17 mouse cellular contexts compared by ENCODE assay signal in the genomic region with DNA sequence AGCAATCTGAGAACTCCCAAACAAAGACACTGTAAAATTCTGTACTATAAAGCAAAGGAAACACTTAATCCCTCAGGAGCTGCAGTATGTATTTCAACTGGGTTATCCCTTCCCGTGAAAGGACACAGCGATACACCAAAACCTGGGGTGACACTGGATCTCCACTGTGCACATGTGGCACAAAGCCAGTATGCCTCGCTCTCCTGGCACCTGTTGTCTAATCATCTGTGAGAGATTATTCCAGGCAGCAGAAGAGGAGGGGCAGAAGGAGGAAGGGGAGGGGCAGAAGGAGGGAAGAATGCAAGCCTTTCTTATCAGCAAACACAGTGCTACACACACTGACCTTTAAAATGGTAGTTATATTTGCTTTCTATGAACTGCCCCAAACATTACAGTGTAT.
A peak's percentile ranks its signal among the peaks of the same experiment; 100 is the strongest.
DNase-seq lines count a peak whose midpoint lies in the region; ATAC-seq and TF ChIP-seq lines count a peak whose summit lies in the region.
"Had no signal": no experiment of that assay in that cellular context is flagged by ENCODE, and none has a peak within 500 bp of the region (broad histone marks: within the 10 kb centered on the region; RNA-seq: fewer than 3 reads in every experiment).

No protein-coding gene starts in this region.

- H3K4me2 ChIP-seq in limb, embryonic 14.5 days (replicated peaks; ENCODE audit: low read depth, low read length, severe bottlenecking) = no peak overlapping the region
- no peak overlapping the region for H3K4me2 ChIP-seq in forebrain, embryonic 13.5 days
- H3K4me2 ChIP-seq in forebrain, embryonic 14.5 days (ENCODE audit: low read length) = no peak overlapping the region
- H3K4me2 ChIP-seq: hindbrain, embryonic 14.5 days; neural tube, embryonic 12.5 days had no signal

- TF ChIP-seq POLR2A in limb, embryonic 14.5 days (IDR thresholded peaks at IDR 0.05; ENCODE audit: borderline replicate concordance, extremely low read depth, insufficient read depth, insufficient read length) = no peak

- no peaks in the 10 kb centered on the region for H3K36me3 ChIP-seq in limb, embryonic 14.5 days (ENCODE audit: control insufficient read depth, insufficient read depth, low read length)
- H3K36me3 ChIP-seq in forebrain, embryonic 13.5 days (ENCODE audit: poor library complexity, severe bottlenecking) = no peaks in the 10 kb centered on the region
- no peaks in the 10 kb centered on the region for H3K36me3 ChIP-seq in forebrain, embryonic 14.5 days (ENCODE audit: control insufficient read depth, insufficient read depth, low read length)
- H3K36me3 ChIP-seq: neural tube, embryonic 12.5 days had no signal

- no peaks in the 10 kb centered on the region for H3K27me3 ChIP-seq in limb, embryonic 14.5 days (ENCODE audit: control insufficient read depth, insufficient read depth, low read length)
- H3K27me3 ChIP-seq in forebrain, embryonic 13.5 days = no peaks in the 10 kb centered on the region
- H3K27me3 ChIP-seq in forebrain, embryonic 14.5 days (replicated peaks; ENCODE audit: control insufficient read depth, insufficient read depth, low read length) = no peaks in the 10 kb centered on the region
- H3K27me3 ChIP-seq: megakaryocyte, embryonic 14.5 days; neural tube, embryonic 12.5 days had no signal

- ATAC-seq in limb, embryonic 14.5 days (ENCODE audit: low FRiP score, low read depth) = peak; percentile 72; the same call in 1 of the 2 replicates
- ATAC-seq in megakaryocyte progenitor cell, adult 5-6 weeks (replicated peaks; ENCODE audit: poor library complexity) = peak; percentile 75
- ATAC-seq in forebrain, embryonic 13.5 days = no peak
- ATAC-seq in forebrain, embryonic 14.5 days = no peak
- ATAC-seq: lung, postnatal 0 days had no signal

- 18% methylated on average over 3 of the region's 3 CpGs for WGBS in limb, embryonic 14.5 days
- 66% methylated on average over 3 of the region's 3 CpGs for WGBS in forebrain, embryonic 13.5 days
- 43% methylated on average over 3 of the region's 3 CpGs for WGBS in forebrain, embryonic 14.5 days

- peaks cover 11% of the 10 kb centered on the region for H3K4me1 ChIP-seq in limb, embryonic 14.5 days (ENCODE audit: control insufficient read depth, insufficient read depth, low read length)
- H3K4me1 ChIP-seq in forebrain, embryonic 13.5 days = peaks cover 4% of the 10 kb centered on the region; the same call in 1 of the 2 replicates
- H3K4me1 ChIP-seq in forebrain, embryonic 14.5 days (ENCODE audit: control insufficient read depth, insufficient read depth, low read length) = peaks cover 2% of the 10 kb centered on the region; the same call in 1 of the 2 replicates

- no peak overlapping the region for H3K27ac ChIP-seq in limb, embryonic 14.5 days (replicated peaks; ENCODE audit: low read depth, low read length)
- H3K27ac ChIP-seq in forebrain, embryonic 13.5 days = no peak overlapping the region
- H3K27ac ChIP-seq in forebrain, embryonic 14.5 days (ENCODE audit: low read depth, low read length) = no peak overlapping the region
- H3K27ac ChIP-seq: hindbrain, embryonic 14.5 days; neural tube, embryonic 12.5 days had no signal

- no peak overlapping the region for H3K9ac ChIP-seq in limb, embryonic 14.5 days (ENCODE audit: low read depth, low read length, severe bottlenecking)
- no peak overlapping the region for H3K9ac ChIP-seq in forebrain, embryonic 13.5 days
- no peak overlapping the region for H3K9ac ChIP-seq in forebrain, embryonic 14.5 days (ENCODE audit: low read length)
- H3K9ac ChIP-seq: hindbrain, embryonic 14.5 days; neural tube, embryonic 12.5 days had no signal

- no peak overlapping the region for H3K4me3 ChIP-seq in limb, embryonic 14.5 days (replicated peaks; ENCODE audit: low read length)
- no peak overlapping the region for H3K4me3 ChIP-seq in forebrain, embryonic 13.5 days
- no peak overlapping the region for H3K4me3 ChIP-seq in forebrain, embryonic 14.5 days (ENCODE audit: low read depth, low read length)
- H3K4me3 ChIP-seq: megakaryocyte, embryonic 14.5 days; neural tube, embryonic 12.5 days had no signal

- DNase-seq in gastrocnemius, adult 18-20 months (ENCODE audit: low spot score) = peak; percentile 39
- DNase-seq in gastrocnemius, adult 8-10 months (ENCODE audit: low spot score in 2 of 2) = no peak
- peak; percentile 15 for DNase-seq in c-Kit-positive CD71-positive TER-119-positive erythroid progenitor cells, embryonic 14.5 days (ENCODE audit: low spot score)
- peak; percentile 27 for DNase-seq in limb, embryonic 14.5 days (ENCODE audit: low spot score)
- no peak for DNase-seq in forebrain, embryonic 14.5 days (ENCODE audit: low spot score)
- DNase-seq in spleen, postnatal 4 days (ENCODE audit: low spot score in 2 of 2) = no peak
- DNase-seq: heart, postnatal 10 days; kidney, adult 2 months; kidney, postnatal 4 days; layer of hippocampus, postnatal 36 days; thymus, adult 18-20 months had no signal

- H3K9me3 ChIP-seq in limb, embryonic 14.5 days (ENCODE audit: control insufficient read depth, low read length) = peaks cover 3% of the 10 kb centered on the region; the same call in 1 of the 2 replicates
- H3K9me3 ChIP-seq in forebrain, embryonic 13.5 days (replicated peaks) = no peaks in the 10 kb centered on the region
- no peaks in the 10 kb centered on the region for H3K9me3 ChIP-seq in forebrain, embryonic 14.5 days (replicated peaks; ENCODE audit: control insufficient read depth, low read length)
- H3K9me3 ChIP-seq: neural tube, embryonic 12.5 days had no signal

Comparison
In these comparisons a context has a peak if more than half of its experiments do, and no peak if none do; other contexts are left out.
1. DNase-seq: peak in gastrocnemius, adult 18-20 months (single experiment), c-Kit-positive CD71-positive TER-119-positive erythroid progenitor cells, embryonic 14.5 days (single experiment) and limb, embryonic 14.5 days (single experiment); none in gastrocnemius, adult 8-10 months (0 of 2), forebrain, embryonic 14.5 days (single experiment) and spleen, postnatal 4 days (0 of 2).
2. ATAC-seq: peak in limb, embryonic 14.5 days (single experiment) and megakaryocyte progenitor cell, adult 5-6 weeks (single experiment); none in forebrain, embryonic 13.5 days (single experiment) and forebrain, embryonic 14.5 days (single experiment).